Comparison of ENCODE assay signal across 19 mouse cellular contexts in the genomic region with DNA sequence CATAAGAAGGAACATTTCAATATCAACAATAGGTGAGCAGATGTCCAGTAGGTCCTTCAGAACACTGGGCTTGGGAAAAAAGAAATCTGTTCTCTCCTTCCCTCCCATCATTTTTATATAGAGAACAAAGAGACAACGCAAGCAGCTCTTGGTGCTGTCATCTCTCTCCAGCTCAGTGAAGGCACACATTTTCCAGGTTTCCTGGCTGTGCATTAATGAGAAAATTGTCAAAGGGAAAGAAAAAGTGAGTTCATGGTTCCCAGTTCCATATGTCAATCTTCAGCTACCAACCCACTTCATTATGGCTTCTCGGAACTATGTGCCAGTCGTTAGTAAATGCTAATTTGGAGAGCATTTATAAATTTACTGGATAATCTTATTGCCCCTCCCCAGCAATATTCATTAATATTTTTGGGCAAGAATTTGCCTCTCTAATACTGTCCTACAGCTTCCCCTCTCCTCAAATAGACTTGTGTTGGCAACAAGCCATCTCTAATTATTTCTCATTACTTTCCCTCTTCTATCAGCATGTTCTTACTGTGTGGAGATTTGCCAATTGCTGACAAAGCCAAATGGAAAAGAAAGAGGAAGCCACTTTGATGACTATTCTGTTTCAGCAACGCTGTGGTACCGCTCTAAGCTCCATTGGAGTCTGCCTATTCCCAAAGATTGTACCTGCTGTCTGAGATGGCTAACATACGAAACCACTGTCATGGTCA.
DNase-seq lines count a peak whose midpoint lies in the region; ATAC-seq lines count a peak whose summit lies in the region.
"Had no signal": no experiment of that assay in that cellular context is flagged by ENCODE, and none has a peak within 500 bp of the region (broad histone marks: within the 10 kb centered on the region; RNA-seq: fewer than 3 reads in every experiment).

No protein-coding gene starts in this region.

- H3K9me3 ChIP-seq in hindbrain, embryonic 16.5 days (ENCODE audit: control insufficient read depth, low read length): no peaks in the 10 kb centered on the region
- H3K9me3 ChIP-seq: heart, embryonic 12.5 days; limb, embryonic 13.5 days had no signal

- no peak overlapping the region for H3K9ac ChIP-seq in hindbrain, embryonic 16.5 days (ENCODE audit: low read depth, low read length)
- H3K9ac ChIP-seq: heart, embryonic 12.5 days; limb, embryonic 13.5 days; neural tube, embryonic 13.5 days had no signal

- WGBS in hindbrain, embryonic 16.5 days: 56% methylated on average over 6 of the region's 6 CpGs

- H3K27ac ChIP-seq in hindbrain, embryonic 16.5 days (ENCODE audit: low read depth, low read length): no peak overlapping the region
- H3K27ac ChIP-seq: limb, embryonic 13.5 days; neural tube, embryonic 13.5 days had no signal

- peak; percentile 45 to 49 for DNase-seq in cerebellum, postnatal 10 days
- DNase-seq in cerebellum, postnatal 36 days: no peak
- peak; percentile 4 for DNase-seq in layer of hippocampus, adult 9-11 months
- DNase-seq in layer of hippocampus, postnatal 36 days: no peak
- DNase-seq in brain, adult 2 months (ENCODE audit: low read depth, low spot score): peak; percentile 16
- no peak for DNase-seq in heart, postnatal 4 days
- DNase-seq: cerebellum, adult 11-12 months; gastrocnemius, postnatal 36 days; heart, postnatal 36 days; kidney, adult 18-20 months; kidney, postnatal 25 days; lung, postnatal 36 days; thymus, adult 2 months had no signal

- H3K4me1 ChIP-seq in hindbrain, embryonic 16.5 days (ENCODE audit: control insufficient read depth, insufficient read depth, low read depth, low read length): no peaks in the 10 kb centered on the region
- H3K4me1 ChIP-seq: heart, embryonic 12.5 days; limb, embryonic 13.5 days; neural tube, embryonic 13.5 days had no signal

- no peak overlapping the region for H3K4me3 ChIP-seq in hindbrain, embryonic 16.5 days (ENCODE audit: low read length)
- H3K4me3 ChIP-seq: heart, embryonic 12.5 days; limb, embryonic 13.5 days; neural tube, embryonic 13.5 days had no signal

- H3K27me3 ChIP-seq in hindbrain, embryonic 16.5 days (replicated peaks; ENCODE audit: control insufficient read depth, insufficient read depth, low read length): no peaks in the 10 kb centered on the region
- H3K27me3 ChIP-seq: heart, embryonic 12.5 days; limb, embryonic 13.5 days; neural tube, embryonic 13.5 days; Patski had no signal

- peak; percentile 75 for ATAC-seq in hindbrain, embryonic 16.5 days
- no peak for ATAC-seq in activated CD4-positive, CD25-positive, alpha-beta regulatory T cell, adult 4 months
- ATAC-seq: Patski had no signal

- no peaks in the 10 kb centered on the region for H3K36me3 ChIP-seq in hindbrain, embryonic 16.5 days (ENCODE audit: control insufficient read depth, insufficient read depth, low read length)
- H3K36me3 ChIP-seq: heart, embryonic 12.5 days; limb, embryonic 13.5 days; neural tube, embryonic 13.5 days had no signal

- no peak overlapping the region for H3K4me2 ChIP-seq in hindbrain, embryonic 16.5 days (ENCODE audit: low read length)
- H3K4me2 ChIP-seq: heart, embryonic 12.5 days; limb, embryonic 13.5 days; neural tube, embryonic 13.5 days had no signal

Comparison
In these comparisons a context has a peak if more than half of its experiments do, and no peak if none do; other contexts are left out.
1. DNase-seq: peak in cerebellum, postnatal 10 days (2 of 2), layer of hippocampus, adult 9-11 months (single experiment) and brain, adult 2 months (single experiment); none in cerebellum, postnatal 36 days (0 of 2), layer of hippocampus, postnatal 36 days (0 of 2) and heart, postnatal 4 days (single experiment).